Mouse (Mus musculus) central nervous system, embryonic 18 days (tissue): ENCODE results near the gene Mtf2. TPM values are rescaled to one million over a fixed set of nuclear protein-coding genes. Genes with fewer than 3 reads are reported as not detected.

Experiments
- polyA plus RNA-seq: library from polyadenylated mRNA; depleted of rRNA; stranded (reverse); fragments of >200 nt; gene quantifications from 2 replicates; pipeline ENCODE4 v1.2.3, GENCODE M21; 2012; rRNA removed

Mtf2 gene
- polyA plus RNA-seq, result 66.7 and 67.7 TPM in 2 replicates

DNA sequence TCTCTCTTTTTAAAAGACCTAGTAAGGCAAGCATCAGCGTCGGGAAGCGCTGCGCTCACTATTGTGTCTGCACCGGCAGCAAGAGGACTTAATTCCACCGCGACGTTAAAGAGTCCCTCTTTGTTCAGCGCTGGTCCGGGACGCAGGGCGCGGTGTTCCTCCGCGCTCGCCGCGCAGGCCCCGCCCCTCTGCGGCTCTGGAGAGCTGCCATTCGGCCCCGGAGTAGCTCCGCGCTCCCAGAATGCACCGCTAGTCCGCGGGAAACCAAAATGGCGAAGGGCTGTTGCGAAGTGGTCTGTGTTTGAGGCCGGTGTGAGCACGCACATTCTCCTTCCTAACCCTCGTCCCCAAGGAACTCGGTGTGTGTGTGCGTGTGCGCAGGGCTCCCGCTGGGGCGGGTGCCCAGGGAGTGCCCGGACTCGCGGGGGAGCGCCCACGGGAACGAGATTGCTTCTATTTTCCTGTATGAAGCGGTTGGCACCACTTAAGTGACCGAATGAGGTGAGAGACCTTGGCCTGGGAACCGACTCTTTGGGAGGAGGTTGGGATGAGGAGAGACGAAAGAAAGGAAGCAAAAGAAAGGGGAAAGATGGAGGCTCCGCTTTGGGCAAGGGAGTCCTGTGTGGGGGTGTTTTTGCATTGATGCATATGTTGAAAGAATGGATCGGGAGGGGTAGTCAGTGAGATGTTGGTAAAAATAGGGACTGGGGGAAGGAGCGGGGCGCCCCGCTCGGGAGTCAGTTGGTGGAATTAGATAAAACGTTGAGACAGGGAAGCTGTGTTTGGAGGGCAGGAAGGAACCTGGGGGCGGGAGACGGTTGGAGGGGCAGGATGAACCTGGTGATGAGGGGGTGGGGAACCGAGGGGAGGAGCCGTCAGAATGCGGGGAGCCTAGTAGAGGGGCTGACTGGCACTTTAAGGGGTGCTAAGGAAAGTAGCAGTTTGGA, at the start of gene Mtf2:
Gene Mtf2 (plus strand): TSS at position 210 of the 947 bp plus-strand sequence.

DNA sequence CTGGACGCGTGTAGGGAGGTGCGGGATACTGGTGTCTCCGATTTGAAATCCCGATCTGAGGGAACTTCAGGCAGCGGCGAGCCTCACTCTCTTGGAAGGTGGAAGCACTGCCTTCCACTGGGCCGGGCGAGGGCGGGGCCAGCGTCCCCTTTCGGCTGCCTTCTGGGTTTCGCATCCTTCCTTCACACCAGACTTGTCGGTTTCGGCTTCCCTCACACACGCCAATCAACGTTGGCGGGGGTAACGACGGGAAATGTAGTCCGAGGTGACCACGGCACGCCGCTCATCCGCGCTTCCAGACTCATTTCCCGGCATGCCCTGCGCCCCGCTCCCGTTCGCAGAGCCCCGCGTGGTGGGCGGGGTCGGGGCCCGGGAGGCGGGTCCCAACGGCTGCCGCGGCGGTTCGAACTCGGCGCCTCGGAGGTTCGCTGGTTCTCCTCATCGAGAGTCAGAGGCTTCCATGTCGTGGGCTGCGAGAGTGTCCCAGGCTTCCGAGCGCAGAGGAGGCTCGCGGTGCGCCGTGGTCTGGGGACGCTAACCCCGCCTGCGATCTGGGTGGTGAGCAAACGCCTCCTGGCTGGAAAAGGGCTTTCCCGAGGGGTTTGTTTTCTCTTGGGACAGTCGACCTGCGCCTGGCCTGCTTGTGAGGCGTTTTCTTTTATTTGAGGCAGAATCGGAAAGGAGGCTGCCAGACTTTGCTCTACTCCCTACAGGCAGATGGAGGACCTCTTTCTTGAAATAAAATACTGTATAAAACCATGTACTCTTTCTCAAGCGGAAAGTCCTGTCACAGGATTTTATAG, 67.2 kb downstream of the Mtf2 start, which contains the start of the genes Tmed5 and Ccdc18:
Gene Tmed5 (minus strand): TSS at position 180 of the 803 bp plus-strand sequence.
Gene Ccdc18 (plus strand): TSS at position 435 of the 803 bp plus-strand sequence.

Other genes starting within 250 kb of the Mtf2 start
- not detected in 2 replicates for gene Ube2d2b, start 235.6 kb upstream of the Mtf2 start, polyA plus RNA-seq
- gene Evi5, start 190.6 kb upstream of the Mtf2 start, polyA plus RNA-seq, result 45.8 and 50.5 TPM in 2 replicates
- gene Rpl5, start 165.2 kb upstream of the Mtf2 start, polyA plus RNA-seq, result 180 and 194 TPM in 2 replicates
- 21.7 and 25.2 TPM in 2 replicates for gene Fam69a, start 78.6 kb upstream of the Mtf2 start, polyA plus RNA-seq
- gene Tmed5, start 66.9 kb downstream of the Mtf2 start, polyA plus RNA-seq, result 13.2 and 13.3 TPM in 2 replicates
- gene Ccdc18, start 67.2 kb downstream of the Mtf2 start, polyA plus RNA-seq, result 0.71 and 0.82 TPM in 2 replicates
- 33.6 and 37.9 TPM in 2 replicates for gene Dr1, start 203.2 kb downstream of the Mtf2 start, polyA plus RNA-seq
- gene Pigg, start 246.9 kb downstream of the Mtf2 start, polyA plus RNA-seq, result 5.7 and 6.2 TPM in 2 replicates